Mouse (Mus musculus) adrenal gland, postnatal 36 days (tissue): ENCODE data around the gene Ncbp3. TPM values are rescaled to one million over a fixed set of nuclear protein-coding genes. Genes with fewer than 3 reads are reported as not detected.

Source experiments
- DNase-seq, 2 experiments: peaks; one replicate each; pipeline ENCODE4 v3.0.0; 2021; ENCODE audit warnings: mixed read lengths in 1 of 2
- total RNA-seq, 2 experiments: library from RNA; stranded (reverse); gene quantifications; 2 replicates each; pipeline ENCODE4 v1.2.3; 2021

Ncbp3 gene
- total RNA-seq, 2 experiments from 2014 or later = 11.0 to 12.0 TPM

DNA sequence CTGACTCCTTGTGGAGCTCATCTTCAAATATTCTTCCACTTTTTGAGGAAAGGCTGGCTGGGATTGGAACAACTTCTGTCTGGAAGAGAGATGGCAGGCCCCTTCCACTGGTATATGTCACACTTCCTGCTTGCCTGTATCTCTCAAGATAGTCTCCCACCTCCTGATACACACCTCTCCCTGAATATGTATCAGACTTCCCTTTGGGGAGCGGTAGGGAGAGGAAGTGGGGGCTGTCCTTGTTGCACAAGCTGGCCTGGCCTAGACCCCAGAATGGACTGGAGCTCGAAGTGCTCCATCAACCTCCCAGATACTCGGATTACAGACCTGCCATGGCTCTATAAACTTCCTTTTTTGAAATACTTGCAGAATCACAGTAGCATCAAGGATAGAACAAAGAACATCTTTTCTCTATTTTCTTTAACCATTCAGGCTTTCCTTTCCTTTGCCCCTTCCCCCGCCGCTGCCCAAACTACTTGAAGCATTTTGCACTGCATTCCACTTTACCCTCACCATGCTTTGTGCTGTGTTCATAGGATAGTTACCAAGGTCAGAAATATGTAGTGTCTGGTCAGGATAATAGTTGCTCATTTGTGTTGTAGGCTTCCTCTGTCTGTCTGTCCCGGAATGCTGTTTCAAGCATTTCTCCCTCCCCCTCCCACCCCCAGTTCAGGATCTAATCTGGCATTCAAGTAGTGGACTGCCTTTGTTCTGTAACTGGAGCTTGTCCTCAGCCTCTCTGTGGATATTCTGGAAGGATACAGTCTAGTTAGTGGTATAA is 40.3 kb downstream of the Ncbp3 start:
- DNase-seq = no peak

DNA sequence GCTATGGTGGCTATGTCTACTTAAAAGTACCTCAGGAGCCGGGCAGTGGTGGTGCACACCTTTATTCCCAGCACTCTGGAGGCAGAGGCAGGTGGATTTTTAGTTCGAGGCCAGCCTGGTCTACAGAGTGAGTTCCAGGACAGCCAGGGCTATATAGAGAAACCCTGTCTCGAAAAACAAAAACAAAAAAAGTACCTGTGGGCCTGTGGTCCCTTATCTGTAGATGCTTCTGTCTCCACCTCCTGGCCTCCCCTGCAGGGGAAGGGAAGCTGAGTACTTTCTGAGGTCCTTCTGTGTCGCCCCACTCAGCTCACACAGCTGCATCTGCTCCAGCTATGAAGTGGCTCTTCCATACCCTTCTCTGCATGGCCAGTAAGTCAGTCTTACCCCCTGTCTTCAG is 42.7 kb downstream of the Ncbp3 start, which contains the start of gene Itgae:
TSS of gene Itgae (plus strand) at position 301 of the 400 bp plus-strand sequence.
- no peak for DNase-seq

DNA sequence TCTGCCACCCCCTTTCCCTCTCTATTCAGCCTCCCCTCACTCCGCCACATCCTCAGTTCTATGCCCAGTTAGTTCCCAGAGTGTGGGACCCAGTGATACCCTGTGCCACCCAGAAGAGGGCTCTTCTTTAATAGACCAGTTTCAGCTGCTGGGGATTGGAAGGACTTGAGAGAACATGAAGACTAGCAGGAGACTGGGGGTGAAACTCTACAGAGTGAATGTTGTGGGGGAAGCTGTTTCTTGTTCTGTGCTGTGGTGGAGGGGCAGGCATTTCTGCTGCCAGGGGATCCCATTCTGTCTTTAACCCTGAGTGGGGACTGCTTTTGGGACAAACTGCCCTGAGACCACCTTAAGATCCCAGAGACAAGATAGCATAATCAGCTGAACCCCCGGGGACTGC is 43.2 kb downstream of the Ncbp3 start:
- no peak for DNase-seq

DNA sequence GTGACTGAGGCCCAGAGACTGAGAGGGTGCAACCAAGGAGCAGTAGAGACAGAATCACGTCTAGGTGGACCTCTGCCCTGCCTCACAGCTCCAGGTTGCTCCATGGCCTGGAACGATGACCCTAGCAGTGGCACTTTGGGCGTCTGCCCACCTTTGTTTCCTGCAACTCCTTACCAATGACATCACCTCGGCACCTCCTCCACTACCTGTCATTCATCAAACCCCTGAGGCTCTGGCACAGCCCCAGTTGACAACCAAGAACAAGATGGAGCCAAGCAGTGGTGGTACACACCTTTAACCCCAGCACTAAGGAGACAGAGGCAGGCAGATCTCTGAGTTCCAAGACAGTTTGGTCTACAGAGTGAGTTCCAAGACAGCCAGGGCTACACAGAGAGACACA is 44.5 kb downstream of the Ncbp3 start:
- no peak for DNase-seq

DNA sequence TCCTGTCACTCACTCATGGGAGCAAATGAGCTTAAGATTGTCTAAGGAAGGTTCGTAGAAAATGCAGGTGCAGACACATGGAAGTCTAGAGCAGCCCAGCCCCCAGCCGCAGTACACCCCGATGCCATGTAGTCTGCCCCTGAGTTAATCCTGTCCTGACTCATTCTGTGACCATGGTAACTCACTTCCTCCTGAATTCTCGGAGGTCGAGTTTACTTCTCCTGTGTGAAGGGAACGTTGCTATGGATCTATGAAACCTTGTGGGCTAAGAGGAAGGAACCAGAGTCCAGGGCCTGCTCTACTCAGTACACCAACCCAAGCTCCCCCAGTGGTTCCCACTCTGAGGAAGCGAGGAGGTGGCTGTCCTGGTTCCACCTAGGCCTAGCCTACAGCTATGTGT is 45.3 kb downstream of the Ncbp3 start:
- peak in 1 of 2 experiments; percentile 25 for DNase-seq

DNA sequence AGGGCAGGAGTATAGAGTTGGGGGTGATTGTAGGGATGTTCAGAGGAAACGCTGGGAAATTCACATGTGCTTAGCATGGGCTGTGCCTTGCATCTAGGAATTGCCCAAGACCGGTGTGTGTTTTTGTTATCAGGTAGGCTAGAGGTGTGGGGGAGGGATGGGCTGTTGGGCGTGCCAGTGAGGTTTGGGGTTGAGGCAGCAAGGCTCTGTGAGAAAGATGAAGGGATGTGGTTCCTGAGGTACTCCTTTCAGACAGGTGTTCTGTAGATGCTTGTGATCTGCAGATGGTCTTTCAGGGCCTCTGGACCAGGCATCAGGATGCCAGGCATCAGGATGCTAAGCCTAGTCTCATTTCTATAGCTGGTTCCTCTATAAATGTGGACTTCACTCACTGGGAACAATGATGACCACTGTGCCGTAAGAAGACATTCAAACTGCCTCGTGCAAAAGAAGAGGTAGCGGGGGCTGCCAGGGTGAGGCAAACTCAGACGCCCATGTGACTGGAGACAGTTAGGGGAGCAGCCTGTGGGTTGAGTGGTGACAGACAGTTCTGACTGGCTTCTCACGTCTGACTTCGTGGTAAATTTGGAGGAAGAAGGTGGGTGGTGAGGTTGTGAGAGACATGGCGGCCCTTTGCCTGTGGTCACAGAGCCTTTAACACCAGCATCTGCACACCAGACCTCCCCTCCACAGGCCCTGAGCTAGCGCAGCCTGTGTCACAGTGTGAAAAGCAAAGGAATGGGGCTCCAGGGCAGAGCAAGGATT is 46.8 kb downstream of the Ncbp3 start:
- no peak for DNase-seq

DNA sequence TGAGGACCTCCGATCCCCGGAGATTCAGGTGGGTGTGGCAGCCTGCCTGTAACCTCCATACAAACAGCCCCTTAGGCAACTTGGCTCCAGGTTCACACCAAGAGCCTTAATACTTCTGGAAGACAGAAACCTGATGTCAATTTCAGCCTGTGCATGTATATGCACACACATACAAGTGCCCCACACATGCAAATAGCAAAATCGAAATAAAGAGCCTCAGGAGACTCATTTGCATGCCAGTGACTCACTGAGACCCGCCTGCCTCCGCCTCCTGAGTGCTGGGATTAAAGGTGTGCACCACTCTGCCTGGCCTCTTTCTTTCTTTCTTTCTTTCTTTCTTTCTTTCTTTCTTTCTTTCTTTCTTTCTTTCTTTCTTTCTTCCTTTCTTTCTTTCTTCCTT is 51.3 kb downstream of the Ncbp3 start:
- no peak for DNase-seq

DNA sequence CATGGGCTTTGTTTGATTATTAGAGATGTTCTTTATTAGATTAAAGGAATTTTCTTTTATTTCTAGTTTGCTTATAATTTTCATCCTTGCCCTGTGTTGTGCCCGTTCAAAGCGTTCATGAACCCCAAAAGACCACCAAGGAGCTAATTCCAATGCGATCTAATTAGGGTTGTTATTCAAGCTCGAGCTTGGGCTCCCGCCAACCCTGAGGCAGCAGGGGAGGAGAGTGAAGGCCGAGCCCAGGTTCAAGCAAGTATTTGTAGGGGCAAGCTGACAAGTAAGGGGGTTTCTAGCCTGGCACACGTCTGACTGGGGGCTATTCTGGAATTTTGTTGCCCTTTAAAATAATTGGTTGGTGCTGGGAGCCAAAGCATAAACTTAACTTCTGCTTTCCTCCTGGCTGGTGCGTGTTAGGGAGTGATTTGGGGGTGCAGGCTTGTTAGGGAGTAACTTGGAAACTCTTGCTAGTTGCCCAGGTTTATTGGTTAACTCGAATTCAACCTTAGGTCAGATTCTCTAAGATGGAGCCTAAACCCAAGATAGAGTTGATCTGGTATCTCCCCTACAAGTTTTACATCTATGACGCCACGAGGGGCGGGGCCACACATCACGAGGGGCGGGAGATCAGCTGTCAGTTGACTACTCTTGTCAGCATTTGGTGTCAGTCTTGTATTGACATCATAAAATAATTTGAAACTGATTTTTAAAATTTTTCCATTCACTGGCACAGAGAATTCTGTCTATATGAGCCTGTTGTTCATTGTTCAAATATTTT is 52.6 kb downstream of the Ncbp3 start:
- no peak for DNase-seq

DNA sequence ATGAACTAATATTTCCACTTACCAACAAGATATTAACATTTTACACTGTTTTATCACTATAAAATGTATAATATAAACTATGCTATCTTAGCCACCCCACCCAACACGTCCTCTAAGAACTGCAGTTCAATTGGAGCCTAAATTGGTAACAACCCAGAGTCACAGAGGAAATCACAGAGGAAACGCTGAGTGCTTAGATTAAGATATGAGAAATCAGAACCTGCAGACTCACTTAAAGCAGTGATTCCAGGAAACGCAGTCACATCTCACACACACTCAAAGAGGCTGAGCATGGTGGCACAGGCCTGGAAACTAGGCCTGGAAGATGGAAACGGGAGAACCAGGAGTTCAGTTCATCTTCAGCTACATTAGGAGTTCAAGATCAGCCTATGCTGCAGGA is 53.7 kb downstream of the Ncbp3 start:
- DNase-seq = no peak

DNA sequence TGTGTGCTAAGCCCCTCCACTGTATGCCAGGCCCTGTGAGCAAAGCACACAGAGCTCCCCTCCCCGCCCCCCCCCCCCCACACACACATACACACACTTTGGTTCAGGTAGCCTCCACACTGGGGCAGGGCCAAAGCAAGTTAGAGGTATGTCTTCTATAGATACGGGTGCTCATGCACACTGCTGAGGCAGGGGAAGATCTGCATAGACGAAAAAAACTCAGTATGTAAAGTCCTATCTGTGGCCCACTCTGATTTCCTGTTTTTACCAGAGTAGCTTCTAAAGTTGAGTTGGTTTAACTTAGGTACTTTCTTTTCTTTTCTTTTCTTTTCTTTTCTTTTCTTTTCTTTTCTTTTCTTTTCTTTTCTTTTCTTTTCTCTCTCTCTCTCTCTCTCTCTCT is 57.7 kb downstream of the Ncbp3 start:
- DNase-seq = no peak

DNA sequence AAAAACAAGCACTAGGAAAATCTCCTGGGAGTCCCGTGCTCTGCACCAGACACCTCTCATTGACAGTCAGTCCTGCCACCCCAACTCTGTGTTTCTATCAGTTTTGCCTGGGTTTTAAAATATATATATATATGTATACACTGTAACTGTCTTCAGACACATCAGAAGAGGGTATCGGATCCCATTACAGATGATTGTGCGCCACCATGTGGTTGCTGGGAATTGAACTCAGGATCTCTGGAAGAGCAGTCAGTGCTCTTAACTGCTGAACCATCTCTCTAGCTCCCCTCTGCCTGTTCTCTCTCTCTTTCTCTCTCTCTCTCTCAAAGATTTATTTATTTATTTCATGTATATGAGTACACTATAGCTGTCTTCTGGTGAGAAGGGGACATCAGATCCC is 59.8 kb downstream of the Ncbp3 start:
- peak; percentile 63 to 65 for DNase-seq

DNA sequence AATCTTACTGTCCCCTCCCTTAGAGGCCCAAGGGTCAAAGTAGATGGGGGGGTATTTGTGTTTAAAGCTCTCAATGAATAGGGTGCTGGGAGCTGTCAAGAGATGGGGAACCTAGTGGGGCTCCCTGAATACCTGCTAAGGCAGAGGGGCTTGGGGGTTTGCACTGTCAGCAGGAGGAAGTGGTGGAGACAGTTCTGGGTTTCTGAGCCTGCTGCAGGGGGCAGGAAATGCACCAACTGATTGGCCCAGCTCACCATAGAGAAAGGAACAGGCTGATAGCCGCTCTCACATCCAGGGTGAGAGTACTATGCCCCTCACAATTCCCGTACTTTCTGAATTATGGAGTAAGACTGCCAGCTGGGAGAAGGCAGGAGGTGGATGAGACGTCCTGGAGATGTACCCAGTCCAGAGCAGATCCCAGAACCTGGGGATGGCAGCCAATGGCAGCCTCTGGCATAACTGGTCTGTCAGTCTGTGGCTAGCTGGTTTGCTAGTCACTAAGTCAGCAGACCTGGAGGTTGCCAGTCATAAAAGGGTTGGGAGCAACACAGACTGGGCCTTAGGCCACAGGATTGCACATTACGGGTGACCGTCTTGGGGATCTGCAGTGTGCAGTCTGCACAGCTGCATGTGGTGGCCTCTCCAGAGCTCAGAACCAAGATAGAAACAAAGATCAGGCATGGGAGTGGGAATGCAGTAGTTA is 60.8 kb downstream of the Ncbp3 start:
- DNase-seq = peak in 1 of 2 experiments; percentile 17

DNA sequence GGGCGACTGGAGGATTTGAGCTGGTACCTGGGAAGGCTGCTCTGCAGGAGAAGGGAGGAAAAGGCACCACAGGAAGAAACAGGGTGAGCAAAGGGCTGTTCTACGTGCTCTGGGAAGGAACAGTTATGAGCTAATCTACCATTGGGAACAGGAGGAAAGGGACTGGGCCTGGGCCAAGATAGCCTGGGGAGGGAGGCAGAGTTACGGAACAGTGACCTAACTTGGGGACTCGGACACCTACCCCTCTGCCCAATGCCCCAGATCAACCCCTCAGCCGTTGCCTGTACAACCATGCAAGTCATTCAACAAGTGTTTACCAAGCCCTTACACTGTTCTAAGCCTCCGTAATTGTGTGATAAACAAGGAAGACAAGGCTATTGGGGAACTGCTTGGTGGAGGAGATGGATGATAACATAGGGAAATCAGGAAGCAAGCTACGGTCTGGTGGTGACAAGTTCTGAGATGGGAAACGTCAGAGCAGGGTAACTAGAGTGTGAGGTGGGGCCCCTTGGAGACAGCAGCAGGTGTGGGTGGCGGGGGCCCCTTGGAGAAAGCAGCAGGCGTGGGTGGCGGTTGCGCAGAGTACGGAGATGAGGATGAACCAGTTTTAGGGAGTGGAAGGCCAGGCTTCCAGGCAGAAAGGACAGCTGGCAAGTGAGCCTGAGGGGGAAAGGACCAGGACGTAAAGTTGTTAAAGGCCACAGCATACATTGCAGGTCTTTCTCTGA is 61.5 kb downstream of the Ncbp3 start:
- peak in 1 of 2 experiments; percentile 28 for DNase-seq

DNA sequence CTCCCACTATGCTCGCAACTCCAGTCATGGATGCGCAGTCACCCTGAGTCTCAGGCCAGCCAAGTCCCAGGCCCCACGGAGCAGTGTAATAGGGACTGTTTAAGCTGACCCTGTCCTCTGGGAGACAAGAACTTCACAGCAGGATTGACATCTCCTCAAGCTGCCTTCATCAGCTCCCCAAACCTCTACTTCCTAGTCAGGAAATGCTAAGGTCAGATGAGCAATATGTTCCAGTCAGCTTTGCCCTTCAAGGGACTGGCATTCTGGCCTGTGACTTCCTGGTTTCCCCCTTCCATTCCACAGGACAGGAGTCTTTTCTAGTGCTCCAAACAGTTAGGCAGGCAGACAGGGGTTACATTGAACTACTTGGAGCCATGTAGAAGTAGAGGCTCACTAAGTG is 62.4 kb downstream of the Ncbp3 start:
- DNase-seq = peak; percentile 12 to 44

DNA sequence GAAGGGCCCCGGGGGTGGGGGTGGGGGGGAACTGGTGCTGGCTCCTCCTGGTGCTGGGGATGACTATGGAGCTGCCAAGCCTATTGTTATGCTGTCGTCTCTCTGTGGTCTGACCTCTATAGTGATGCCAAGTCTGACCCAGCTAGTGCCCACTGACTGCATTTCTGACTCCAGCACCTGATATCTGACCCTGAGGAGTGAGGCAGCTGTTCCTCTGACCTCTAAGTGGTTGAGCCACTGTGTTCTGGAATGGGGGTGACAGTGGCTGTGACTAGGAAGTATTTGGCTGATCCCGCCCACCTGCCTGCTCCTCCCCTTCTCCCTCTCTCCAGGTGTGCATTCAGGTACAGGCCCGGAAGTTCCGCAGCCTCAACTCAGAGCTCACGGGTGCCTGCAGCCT is 63.8 kb downstream of the Ncbp3 start:
- DNase-seq = no peak

DNA sequence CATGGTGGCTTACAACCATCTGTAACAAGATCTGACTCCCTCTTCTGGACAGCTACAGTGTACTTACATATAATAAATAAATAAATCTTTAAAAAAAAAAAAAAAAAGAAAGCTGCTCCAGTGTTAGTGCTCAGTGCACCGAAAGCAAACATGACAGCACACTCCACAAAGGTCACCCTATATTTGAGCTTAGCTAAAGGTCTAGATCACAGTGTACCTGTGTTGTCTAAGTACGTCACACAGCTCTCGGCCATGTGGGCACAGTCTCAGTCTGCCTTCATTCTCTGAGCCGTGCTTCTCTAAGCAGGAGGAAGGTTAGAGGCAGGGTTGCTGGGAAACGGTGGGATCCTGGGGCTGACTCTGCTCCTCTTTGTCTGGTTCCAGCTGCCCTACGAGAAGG is 78.9 kb downstream of the Ncbp3 start:
- no peak for DNase-seq

DNA sequence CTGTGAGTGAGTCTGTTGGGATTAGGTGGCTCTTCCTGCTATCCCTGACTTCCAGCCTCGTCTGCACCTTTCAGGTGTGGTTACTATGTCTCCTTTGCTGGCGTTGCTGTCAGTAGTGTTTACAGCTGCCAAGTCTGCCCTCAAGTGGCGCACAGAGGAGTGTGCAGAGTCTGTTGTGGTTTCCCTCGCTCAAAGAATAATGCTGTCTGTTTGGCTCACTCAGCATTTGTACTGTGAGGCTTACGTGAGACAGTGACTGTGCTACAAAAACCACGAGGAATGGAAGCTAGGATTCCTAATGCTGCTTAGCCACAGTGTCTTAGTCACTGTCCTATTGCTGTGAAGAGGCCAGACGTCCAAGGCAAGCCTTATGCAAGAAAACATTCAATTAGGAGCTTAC is 83.4 kb downstream of the Ncbp3 start:
- DNase-seq = peak in 1 of 2 experiments; percentile 23

DNA sequence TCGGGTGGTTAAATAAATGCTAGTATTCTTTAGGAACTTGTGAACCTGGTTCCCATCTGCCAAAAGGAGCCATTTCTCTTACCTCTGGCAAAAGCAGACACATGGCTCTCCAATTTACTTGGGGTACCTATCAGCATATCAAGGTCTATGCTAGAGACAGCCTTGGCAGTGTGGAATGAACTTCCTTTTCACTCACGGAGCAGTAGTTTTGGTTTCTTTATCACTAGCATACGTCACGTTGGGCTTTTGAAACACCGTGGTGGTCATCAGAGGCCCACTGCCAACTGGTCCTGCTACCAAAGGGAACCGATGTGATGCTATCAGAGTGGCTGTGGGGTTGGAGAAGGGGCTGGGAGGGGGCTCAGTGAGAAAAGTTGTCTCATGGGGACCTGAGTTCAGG is 85.4 kb downstream of the Ncbp3 start:
- DNase-seq = no peak

DNA sequence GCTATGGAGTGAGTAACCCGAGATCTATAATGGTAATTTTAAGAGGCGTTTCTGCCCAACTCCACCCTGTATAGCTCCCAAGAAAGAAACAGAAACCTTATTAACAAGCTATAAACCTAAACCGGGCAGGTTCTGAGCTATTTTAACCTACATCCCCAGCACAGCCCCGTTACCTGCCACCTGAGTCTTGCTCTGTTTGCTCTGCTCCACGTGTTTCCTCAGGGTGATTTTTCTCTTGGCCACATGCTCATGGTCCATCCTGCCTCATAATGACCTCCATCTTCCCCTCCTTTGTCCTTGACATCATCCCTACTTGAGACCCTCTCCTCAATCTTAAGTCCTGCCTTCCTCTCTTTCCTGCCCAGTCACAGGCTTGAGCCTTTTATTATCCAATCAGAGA is 86.6 kb downstream of the Ncbp3 start:
- no peak for DNase-seq

DNA sequence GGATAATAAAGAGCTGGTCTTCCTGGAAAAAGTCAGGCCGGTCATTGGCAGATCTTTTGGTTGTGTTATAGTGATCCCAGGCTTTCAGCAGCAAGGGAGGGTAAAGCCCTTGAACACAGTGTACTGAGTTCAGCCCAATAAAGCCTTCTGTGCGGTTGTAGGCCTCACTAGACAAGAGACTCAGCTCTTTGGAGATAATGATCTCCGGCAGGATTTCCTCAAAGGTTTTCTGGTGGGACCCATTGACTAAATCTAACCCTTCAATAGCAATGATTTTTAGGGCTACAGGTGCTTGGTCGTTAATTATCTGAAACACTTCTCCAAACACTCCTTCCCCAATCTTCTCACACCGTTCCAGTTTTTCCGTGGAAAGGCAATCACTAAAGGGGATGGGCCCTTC is 89.0 kb downstream of the Ncbp3 start:
- no peak for DNase-seq

DNA sequence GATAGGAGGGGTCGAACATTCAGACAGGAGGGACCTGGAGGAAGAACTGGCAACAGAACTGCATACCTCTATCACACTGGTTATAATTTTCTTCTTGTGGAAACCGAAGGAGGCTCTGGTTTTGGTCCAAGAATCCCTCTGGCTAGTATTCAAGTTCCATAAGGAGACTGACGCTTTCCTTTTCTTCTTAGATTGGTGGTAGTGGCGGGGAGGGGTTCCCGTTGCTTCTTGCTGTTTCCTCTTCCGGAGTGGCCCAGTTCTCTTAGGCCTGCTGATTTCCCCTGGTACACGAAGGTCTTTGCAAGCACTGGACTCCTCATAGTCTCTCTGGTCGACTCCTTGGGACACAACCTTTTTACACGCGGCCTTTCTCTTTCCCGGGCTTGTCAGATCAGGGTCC is 89.5 kb downstream of the Ncbp3 start:
- peak in 1 of 2 experiments; percentile 11 for DNase-seq
